Mouse (Mus musculus): ENCODE measurements at regions not wholly inside any gene's neighbourhood (a gene's known extent, or its start where the extent isn't known, plus 50 kb on each side); places are given as distances from the start of the nearest gene placed in this dataset.

GRCm38 (mm10) chr9:84555237-84555636 lies 630.3 kb downstream of the Bckdhb start:
- no peaks in the 10 kb centered on the region for H3K9me3 ChIP-seq (ENCODE audit: low read length)
- no peaks in the 10 kb centered on the region for H3K36me3 ChIP-seq (ENCODE audit: insufficient read depth, low read length)
- H3K27me3 ChIP-seq (ENCODE audit: insufficient read depth, low read length) = no peaks in the 10 kb centered on the region
- TF ChIP-seq NANOG (IDR thresholded peaks at IDR 0.05; ENCODE audit: borderline replicate concordance, low read length) = no peak
- no peak for TF ChIP-seq POU5F1 (IDR thresholded peaks at IDR 0.05; ENCODE audit: borderline replicate concordance, low read length)
- TF ChIP-seq CTCF (conservative IDR thresholded peaks at IDR 0.05; ENCODE audit: low read length) = no peak
- H3K4me3 ChIP-seq (replicated peaks; ENCODE audit: low read length) = no peak overlapping the region
- no peaks in the 10 kb centered on the region for H3K4me1 ChIP-seq (replicated peaks; ENCODE audit: low read depth, low read length)

- Histone ChIP-seq H3K9me3 (ENCODE audit: low read length) (no peaks in the 10 kb centered on the region), H3K36me3 (ENCODE audit: insufficient read depth, low read length) (no peaks in the 10 kb centered on the region), H3K4me3 (replicated peaks; ENCODE audit: low read length) (no peak overlapping the region), H3K4me1 (replicated peaks; ENCODE audit: low read depth, low read length) (no peaks in the 10 kb centered on the region), H3K27me3 (ENCODE audit: insufficient read depth, low read length) (no peaks in the 10 kb centered on the region)
- TF ChIP-seq NANOG (IDR thresholded peaks at IDR 0.05; ENCODE audit: borderline replicate concordance, low read length) = no peak
- TF ChIP-seq CTCF (conservative IDR thresholded peaks at IDR 0.05; ENCODE audit: low read length) = no peak
- TF ChIP-seq POU5F1 (IDR thresholded peaks at IDR 0.05; ENCODE audit: borderline replicate concordance, low read length) = no peak
These were observed 631.4 kb downstream of the Bckdhb start for GRCm38 (mm10) chr9:84556261-84556844.

- no peaks in the 10 kb centered on the region for H3K9me3 ChIP-seq (ENCODE audit: low read length)
- H3K27me3 ChIP-seq (ENCODE audit: insufficient read depth, low read length) = no peaks in the 10 kb centered on the region
- H3K36me3 ChIP-seq (ENCODE audit: insufficient read depth, low read length) = no peaks in the 10 kb centered on the region
- H3K4me1 ChIP-seq (replicated peaks; ENCODE audit: low read depth, low read length) = no peaks in the 10 kb centered on the region
- no peak for TF ChIP-seq NANOG (IDR thresholded peaks at IDR 0.05; ENCODE audit: borderline replicate concordance, low read length)
- H3K4me3 ChIP-seq (replicated peaks; ENCODE audit: low read length) = no peak overlapping the region
These were observed 633.4 kb downstream of the Bckdhb start for GRCm38 (mm10) chr9:84558346-84558745.

GRCm38 (mm10) chr9:84569533-84569932 lies 644.6 kb downstream of the Bckdhb start:
- no peaks in the 10 kb centered on the region for H3K27me3 ChIP-seq (ENCODE audit: insufficient read depth, low read length)
- H3K9me3 ChIP-seq (ENCODE audit: low read length) = no peaks in the 10 kb centered on the region
- no peaks in the 10 kb centered on the region for H3K4me1 ChIP-seq (replicated peaks; ENCODE audit: low read depth, low read length)
- H3K36me3 ChIP-seq (ENCODE audit: insufficient read depth, low read length) = no peaks in the 10 kb centered on the region
- TF ChIP-seq CTCF (conservative IDR thresholded peaks at IDR 0.05; ENCODE audit: low read length) (no peak), NANOG (IDR thresholded peaks at IDR 0.05; ENCODE audit: borderline replicate concordance, low read length) (no peak), POU5F1 (IDR thresholded peaks at IDR 0.05; ENCODE audit: borderline replicate concordance, low read length) (no peak)
- no peak overlapping the region for H3K4me3 ChIP-seq (replicated peaks; ENCODE audit: low read length)

- H3K4me3 ChIP-seq (replicated peaks; ENCODE audit: low read length) = no peak overlapping the region
- no peaks in the 10 kb centered on the region for H3K27me3 ChIP-seq (ENCODE audit: insufficient read depth, low read length)
- no peaks in the 10 kb centered on the region for H3K9me3 ChIP-seq (ENCODE audit: low read length)
- no peaks in the 10 kb centered on the region for H3K4me1 ChIP-seq (replicated peaks; ENCODE audit: low read depth, low read length)
- no peaks in the 10 kb centered on the region for H3K36me3 ChIP-seq (ENCODE audit: insufficient read depth, low read length)
- TF ChIP-seq CTCF (conservative IDR thresholded peaks at IDR 0.05; ENCODE audit: low read length) (no peak), POU5F1 (IDR thresholded peaks at IDR 0.05; ENCODE audit: borderline replicate concordance, low read length) (no peak), NANOG (IDR thresholded peaks at IDR 0.05; ENCODE audit: borderline replicate concordance, low read length) (no peak)
These were observed 652.8 kb downstream of the Bckdhb start for GRCm38 (mm10) chr9:84577781-84578180.

- no peak overlapping the region for H3K4me3 ChIP-seq (replicated peaks; ENCODE audit: low read length)
- no peaks in the 10 kb centered on the region for H3K4me1 ChIP-seq (replicated peaks; ENCODE audit: low read depth, low read length)
- no peaks in the 10 kb centered on the region for H3K9me3 ChIP-seq (ENCODE audit: low read length)
- no peaks in the 10 kb centered on the region for H3K27me3 ChIP-seq (ENCODE audit: insufficient read depth, low read length)
- TF ChIP-seq NANOG (IDR thresholded peaks at IDR 0.05; ENCODE audit: borderline replicate concordance, low read length) (no peak), POU5F1 (IDR thresholded peaks at IDR 0.05; ENCODE audit: borderline replicate concordance, low read length) (no peak), CTCF (conservative IDR thresholded peaks at IDR 0.05; ENCODE audit: low read length) (no peak)
- no peaks in the 10 kb centered on the region for H3K36me3 ChIP-seq (ENCODE audit: insufficient read depth, low read length)
These were observed 662.8 kb downstream of the Bckdhb start for GRCm38 (mm10) chr9:84587791-84588190.

GRCm38 (mm10) chr9:84594724-84595123 lies 669.8 kb downstream of the Bckdhb start:
- no peak overlapping the region for H3K4me3 ChIP-seq (replicated peaks; ENCODE audit: low read length)
- H3K9me3 ChIP-seq (ENCODE audit: low read length) = no peaks in the 10 kb centered on the region
- TF ChIP-seq CTCF (conservative IDR thresholded peaks at IDR 0.05; ENCODE audit: low read length) (no peak), POU5F1 (IDR thresholded peaks at IDR 0.05; ENCODE audit: borderline replicate concordance, low read length) (no peak), NANOG (IDR thresholded peaks at IDR 0.05; ENCODE audit: borderline replicate concordance, low read length) (no peak)
- H3K27me3 ChIP-seq (ENCODE audit: insufficient read depth, low read length) = no peaks in the 10 kb centered on the region
- no peaks in the 10 kb centered on the region for H3K36me3 ChIP-seq (ENCODE audit: insufficient read depth, low read length)
- H3K4me1 ChIP-seq (replicated peaks; ENCODE audit: low read depth, low read length) = no peaks in the 10 kb centered on the region

Measured in E14TG2a.4 (cell line).